Mouse (Mus musculus): ENCODE data around the gene Impg1. TPM values are rescaled to one million over a fixed set of nuclear protein-coding genes. Genes with fewer than 3 reads are reported as not detected.
A peak's percentile ranks its signal among the peaks of the same experiment; 100 is the strongest.
"Not testable (repeated sequence)": the region's sequence is repeated elsewhere in the genome, so short reads cannot be mapped to it uniquely, and the experiment has no call there.

The Impg1 gene
- total RNA-seq, 2 experiments from 2014 or later: not detected

- intact Hi-C loops (cut with DNase I): no loop called here
- no peak for DNase-seq
Measured at GRCm38 (mm10) chr9:80351295-80351677, 114.0 kb downstream of the Impg1 start.

GRCm38 (mm10) chr9:80344451-80345000 is 120.8 kb downstream of the Impg1 start:
- intact Hi-C loops (cut with DNase I): no loop called here
- DNase-seq: no peak

- intact Hi-C loops (cut with DNase I): no loop called here
- no peak for DNase-seq
Measured at GRCm38 (mm10) chr9:80342520-80342919, 122.8 kb downstream of the Impg1 start.

GRCm38 (mm10) chr9:80341756-80342155 is 123.5 kb downstream of the Impg1 start:
- DNase-seq: no peak
- intact Hi-C loops (cut with DNase I): no loop called here

DNA sequence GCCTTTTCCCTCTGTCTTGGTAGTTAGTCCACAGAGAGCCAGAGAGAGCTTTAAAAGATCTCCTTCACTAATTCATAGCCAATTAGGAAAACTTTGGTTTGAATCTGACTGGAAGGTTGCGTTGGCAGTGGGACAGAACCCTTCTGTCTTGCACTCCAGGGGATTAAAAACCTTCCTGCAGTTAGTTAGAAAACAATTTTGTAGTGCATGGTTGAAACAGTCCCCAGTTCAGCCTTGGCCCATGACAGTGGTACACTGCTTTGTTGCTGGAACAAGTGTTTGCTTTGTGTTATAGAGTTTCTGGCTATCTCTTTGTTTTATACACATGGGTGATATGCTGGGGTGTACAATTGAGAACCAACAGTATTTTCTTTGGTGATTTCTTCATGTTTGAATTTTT is 124.4 kb downstream of the Impg1 start:
- DNase-seq: no peak
- intact Hi-C loops (cut with DNase I): no loop called here

DNA sequence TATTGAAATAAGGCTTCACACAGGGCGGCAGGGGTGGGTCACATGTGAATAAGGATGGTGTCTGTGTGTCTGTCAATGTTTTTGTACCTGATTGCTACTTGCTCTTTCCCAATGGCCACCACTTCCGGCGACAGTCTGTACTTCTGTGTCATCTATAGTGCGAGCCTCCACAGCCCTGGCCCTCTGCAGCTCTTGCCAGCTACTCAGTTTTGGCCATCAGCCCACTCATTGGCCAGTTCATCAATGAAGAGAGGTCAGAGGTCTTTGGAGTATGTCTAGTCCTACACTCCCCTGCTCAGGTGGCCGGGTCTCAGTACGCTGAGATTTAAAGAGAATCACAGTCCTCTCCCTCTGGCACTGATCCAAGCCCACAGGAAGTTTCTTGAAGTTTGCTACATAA is 127.3 kb downstream of the Impg1 start:
- no peak for DNase-seq
- intact Hi-C loops (cut with DNase I): loop anchor here (10.0 kb wide), 1 partner anchor 1287 kb away; no protein-coding TSS in a partner anchor

GRCm38 (mm10) chr9:80335660-80336357 is 129.5 kb downstream of the Impg1 start:
- intact Hi-C loops (cut with DNase I): loop anchor here (10.0 kb wide), 1 partner anchor 1289 kb away; no protein-coding TSS in a partner anchor
- no peak for DNase-seq

DNA sequence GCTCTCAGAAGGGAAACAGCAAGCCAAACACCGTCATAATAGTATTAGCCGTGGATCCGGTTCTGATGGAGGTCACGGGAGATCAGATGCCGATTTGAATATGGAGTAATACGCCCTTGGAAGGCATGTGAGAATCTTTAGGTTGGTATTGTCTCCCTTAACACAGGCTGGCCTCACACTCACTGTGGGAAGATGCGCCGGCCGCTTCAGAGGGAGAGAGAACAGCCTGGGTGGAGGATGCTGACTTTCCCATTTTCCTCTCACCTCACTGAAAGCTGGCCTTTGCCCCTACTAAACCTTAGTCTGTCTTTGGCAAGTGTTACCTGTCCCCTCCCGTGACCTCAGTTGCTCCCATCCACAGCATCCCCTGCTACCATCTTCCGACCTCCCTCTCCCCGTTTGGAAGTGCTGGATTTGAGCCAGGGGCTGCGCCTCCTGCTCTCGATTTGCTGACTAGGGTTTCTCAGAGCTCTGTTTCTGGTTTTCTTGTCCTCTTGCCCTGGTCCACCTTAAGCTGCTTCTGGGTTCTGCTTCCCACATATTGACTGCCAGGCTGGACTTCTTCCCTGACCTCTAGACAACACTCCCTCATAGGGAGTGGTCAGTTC is 131.2 kb downstream of the Impg1 start:
- no peak for DNase-seq
- intact Hi-C loops (cut with DNase I): loop anchor here (5.0 to 10.0 kb wide), 2 partner anchors 883 to 1291 kb away; no protein-coding TSS in a partner anchor

GRCm38 (mm10) chr9:80333466-80333865 is 131.8 kb downstream of the Impg1 start:
- DNase-seq: no peak
- intact Hi-C loops (cut with DNase I): loop anchor here (5.0 to 10.0 kb wide), 2 partner anchors 884 to 1291 kb away; no protein-coding TSS in a partner anchor

- peak; percentile 39 to 47 for DNase-seq
- intact Hi-C loops (cut with DNase I): loop anchor here (5.0 to 10.0 kb wide), 2 partner anchors 885 to 1293 kb away; no protein-coding TSS in a partner anchor
Measured at GRCm38 (mm10) chr9:80332153-80332552, 133.1 kb downstream of the Impg1 start.

DNA sequence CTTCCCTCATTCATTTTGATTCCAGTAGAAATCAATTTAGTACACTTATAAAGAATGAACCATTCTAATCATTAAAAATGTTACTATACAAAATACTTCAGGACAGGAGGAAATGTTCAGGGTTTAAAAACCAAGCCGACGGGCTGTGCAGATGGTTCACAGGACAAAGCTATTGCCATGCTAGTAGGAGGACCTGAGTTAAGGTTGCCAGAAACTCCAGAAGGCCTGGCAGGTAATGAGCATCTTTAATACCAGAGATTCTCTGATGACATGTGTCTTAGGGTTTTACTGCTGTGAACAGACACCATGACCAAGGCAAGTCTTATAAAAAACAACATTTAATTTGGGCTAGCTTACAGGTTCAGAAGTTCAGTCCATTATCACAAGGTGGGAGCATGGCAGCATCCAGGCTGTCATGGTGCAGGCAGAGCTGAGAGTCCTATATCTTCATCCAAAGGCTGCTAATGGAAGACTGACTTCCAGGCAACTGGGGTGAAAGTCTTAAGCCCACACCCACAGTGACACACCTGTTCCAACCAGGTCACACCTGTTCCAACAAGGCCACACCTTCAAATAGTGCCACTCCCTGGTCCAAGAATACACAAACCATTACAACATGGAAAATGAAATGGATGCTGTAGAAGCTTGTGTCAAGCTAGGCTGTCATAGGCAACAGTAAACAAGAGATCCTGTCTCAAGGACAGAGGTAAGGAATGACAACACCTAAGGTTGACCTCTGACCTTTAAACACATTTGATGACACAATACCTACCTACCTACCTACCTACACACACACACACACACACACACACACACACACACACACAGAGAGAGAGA is 144.0 kb downstream of the Impg1 start:
- DNase-seq; intact Hi-C loops (cut with DNase I): not testable (repeated sequence)

GRCm38 (mm10) chr9:80318027-80318426 is 147.3 kb downstream of the Impg1 start:
- intact Hi-C loops (cut with DNase I): no loop called here

GRCm38 (mm10) chr9:80315922-80316321 is 149.4 kb downstream of the Impg1 start:
- intact Hi-C loops (cut with DNase I): no loop called here
- no peak for DNase-seq

More at GRCm38 (mm10) chr9:80318027-80318426, 147.3 kb downstream of the Impg1 start:
- DNase-seq: no peak

DNA sequence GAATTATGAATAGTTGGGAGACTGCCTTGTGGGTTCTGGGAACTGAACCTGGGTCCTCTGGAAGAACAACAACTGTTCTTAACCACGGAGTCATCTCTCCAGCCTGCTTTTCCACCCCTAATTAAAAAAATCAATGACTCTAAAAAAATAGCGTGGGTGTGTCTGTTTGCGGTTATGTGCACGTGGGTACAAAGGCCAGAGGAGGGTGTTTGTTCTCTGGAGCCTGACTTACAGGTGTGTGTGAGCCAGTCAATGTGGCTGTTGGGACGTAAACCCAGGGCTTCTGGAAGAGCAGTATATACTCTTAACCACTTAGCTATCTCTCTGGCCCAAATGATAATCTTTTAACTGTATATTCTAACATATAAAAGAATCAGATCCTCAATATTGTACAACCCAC is 151.7 kb downstream of the Impg1 start:
- intact Hi-C loops (cut with DNase I): no loop called here

GRCm38 (mm10) chr9:80307629-80308028 is 157.7 kb downstream of the Impg1 start:
- intact Hi-C loops (cut with DNase I): no loop called here

More for the DNA sequence above, 151.7 kb downstream of the Impg1 start:
- no peak for DNase-seq

GRCm38 (mm10) chr9:80306853-80307252 is 158.4 kb downstream of the Impg1 start:
- intact Hi-C loops (cut with DNase I): no loop called here

More at GRCm38 (mm10) chr9:80307629-80308028, 157.7 kb downstream of the Impg1 start:
- DNase-seq: no peak

GRCm38 (mm10) chr9:80306390-80306789 is 158.9 kb downstream of the Impg1 start:
- no peak for DNase-seq
- intact Hi-C loops (cut with DNase I): no loop called here

More at GRCm38 (mm10) chr9:80306853-80307252, 158.4 kb downstream of the Impg1 start:
- no peak for DNase-seq

DNA sequence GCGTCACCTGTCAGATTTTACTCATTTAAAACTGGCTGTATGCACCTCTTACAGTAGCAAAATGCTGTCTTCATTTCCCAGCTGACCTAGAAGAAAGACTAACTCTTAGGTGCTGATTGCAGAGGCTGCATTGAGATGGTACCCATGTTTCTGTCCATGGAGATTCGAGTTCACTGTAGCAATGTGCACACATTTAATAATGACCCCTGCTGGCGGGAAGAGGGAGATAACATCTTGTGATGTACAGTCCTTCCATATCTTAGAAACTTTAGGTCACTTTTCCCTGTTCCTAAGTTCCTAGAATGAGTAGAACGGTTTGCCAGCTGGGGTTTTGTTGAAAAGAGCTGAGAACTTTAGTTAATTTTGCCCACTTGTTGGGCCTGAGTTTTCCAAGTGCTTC is 161.8 kb downstream of the Impg1 start:
- DNase-seq: peak; percentile 10 to 20
- intact Hi-C loops (cut with DNase I): no loop called here

- no peak for DNase-seq
- intact Hi-C loops (cut with DNase I): no loop called here
Measured at GRCm38 (mm10) chr9:80299031-80299430, 166.2 kb downstream of the Impg1 start.

- DNase-seq: no peak
- intact Hi-C loops (cut with DNase I): no loop called here
Measured at GRCm38 (mm10) chr9:80296086-80296485, 169.2 kb downstream of the Impg1 start.
